Mouse (Mus musculus) liver, embryonic 15.5 days (tissue): ENCODE results near the gene R3hdm4. TPM values are rescaled to one million over a fixed set of nuclear protein-coding genes. Genes with fewer than 3 reads are reported as not detected.

Experiments used
- ATAC-seq: fragments of 200-750 bp; cut with Nextera tagmentation; 2 replicates; pipeline ENCODE4 v1.8.0; 2017; ENCODE audit warnings: moderate number of reproducible peaks, mild to moderate bottlenecking, moderate library complexity; ENCODE audit not compliant: insufficient read depth
- H3K27ac ChIP-seq: fragments of 300-500 bp; sonication (generic); replicated peaks from 2 replicates; pipeline ENCODE4 v1.5.1; 2015; ENCODE audit warnings: mild to moderate bottlenecking, inconsistent platforms
- H3K27me3 ChIP-seq: fragments of 300-500 bp; sonication (generic); 2 replicates; pipeline ENCODE4 v1.6.1; 2015; ENCODE audit warnings: mild to moderate bottlenecking, inconsistent platforms
- H3K36me3 ChIP-seq: fragments of 300-500 bp; sonication (generic); replicated peaks from 2 replicates; pipeline ENCODE4 v1.6.1; 2015; ENCODE audit warnings: moderate library complexity, mild to moderate bottlenecking, inconsistent platforms
- H3K4me1 ChIP-seq: fragments of 300-500 bp; sonication (generic); replicated peaks from 2 replicates; pipeline ENCODE4 v1.6.1; 2015; ENCODE audit warnings: inconsistent platforms
- H3K4me2 ChIP-seq: fragments of 300-500 bp; sonication (generic); 2 replicates; pipeline ENCODE4 v1.6.1; 2015; ENCODE audit warnings: moderate library complexity, mild to moderate bottlenecking, inconsistent platforms
- H3K4me3 ChIP-seq: fragments of 300-500 bp; sonication (generic); replicated peaks from 2 replicates; pipeline ENCODE4 v1.5.1; 2015; ENCODE audit warnings: mild to moderate bottlenecking, inconsistent platforms
- H3K9ac ChIP-seq: fragments of 300-500 bp; sonication (generic); 2 replicates; pipeline ENCODE4 v1.6.1; 2015; ENCODE audit warnings: moderate library complexity, mild to moderate bottlenecking, inconsistent platforms
- H3K9me3 ChIP-seq: fragments of 300-500 bp; sonication (generic); replicated peaks from 2 replicates; pipeline ENCODE4 v1.6.1; 2016; ENCODE audit warnings: inconsistent platforms
- WGBS: fragments of 180-500 bp; shearing (Covaris S2); methylation state at CpG from one replicate; pipeline ENCODE4 v1.1.7; 2015; ENCODE audit warnings: mixed read lengths; ENCODE audit not compliant: insufficient replicate concordance; 5-methylcytosine and 5-hydroxymethylcytosine counted together
- polyA plus RNA-seq: library from polyadenylated mRNA; unstranded; fragments of >200 nt; fragmentation: Nextera tagmentation; extraction: Ambion mirVana; gene quantifications from 2 replicates; pipeline ENCODE4 v1.2.1, GENCODE M21; 2015

The R3hdm4 gene
- polyA plus RNA-seq, 1 experiment from 2014 or later: 52.4 TPM

GRCm38 (mm10) chr10:79940749-79941148 lies 19.7 kb upstream of the R3hdm4 start:
- Histone ChIP-seq H3K9ac (no peak overlapping the region), H3K36me3 (peaks cover 9% of the 10 kb centered on the region; the same call in 1 of the 2 replicates), H3K9me3 (no peaks in the 10 kb centered on the region), H3K4me2 (peak overlapping the region; percentile 15), H3K27me3 (no peaks in the 10 kb centered on the region), H3K27ac (0 out of 2 replicates have a peak overlapping the region, but pooled peaks have one; percentile 8), H3K4me3 (no peak overlapping the region), H3K4me1 (peaks cover 98% of the 10 kb centered on the region)
- WGBS: 15% methylated on average over 7 of the region's 7 CpGs
- no peak for ATAC-seq

GRCm38 (mm10) chr10:79937775-79938526 lies 16.9 kb upstream of the R3hdm4 start:
- Histone ChIP-seq H3K9ac (no peak overlapping the region), H3K4me2 (no peak overlapping the region; the same call in 1 of the 2 replicates)
- ATAC-seq: peak; percentile 58

GRCm38 (mm10) chr10:79936911-79937441 lies 16.0 kb upstream of the R3hdm4 start:
- 49% methylated on average over 27 of the region's 27 CpGs for WGBS
- Histone ChIP-seq H3K4me1 (peaks cover 98% of the 10 kb centered on the region), H3K4me3 (peak overlapping the region; percentile 18; the same call in 1 of the 2 replicates), H3K27ac (peak overlapping the region; percentile 78), H3K9me3 (no peaks in the 10 kb centered on the region), H3K36me3 (peaks cover 33% of the 10 kb centered on the region), H3K27me3 (no peaks in the 10 kb centered on the region), H3K9ac (peak overlapping the region; percentile 39; the same call in 1 of the 2 replicates), H3K4me2 (peak overlapping the region; percentile 58)
- peak; percentile 40 for ATAC-seq

More at GRCm38 (mm10) chr10:79937775-79938526, 16.9 kb upstream of the R3hdm4 start:
- H3K27ac ChIP-seq: peak overlapping the region; percentile 78
- H3K9me3 ChIP-seq: no peaks in the 10 kb centered on the region
- H3K27me3 ChIP-seq: no peaks in the 10 kb centered on the region
- no peak overlapping the region for H3K4me3 ChIP-seq
- peaks cover 98% of the 10 kb centered on the region for H3K4me1 ChIP-seq
- H3K36me3 ChIP-seq: peaks cover 24% of the 10 kb centered on the region; the same call in 1 of the 2 replicates
- 65% methylated on average over 11 of the region's 11 CpGs for WGBS

GRCm38 (mm10) chr10:79936284-79936910 lies 15.4 kb upstream of the R3hdm4 start:
- Histone ChIP-seq H3K27ac (peak overlapping the region; percentile 78), H3K4me2 (peak overlapping the region; percentile 58), H3K36me3 (peaks cover 35% of the 10 kb centered on the region), H3K9ac (no peak overlapping the region), H3K4me1 (peaks cover 98% of the 10 kb centered on the region), H3K9me3 (no peaks in the 10 kb centered on the region), H3K4me3 (no peak overlapping the region), H3K27me3 (no peaks in the 10 kb centered on the region)
- 57% methylated on average over 10 of the region's 10 CpGs for WGBS
- ATAC-seq: no peak

- peaks cover 99% of the 10 kb centered on the region for H3K4me1 ChIP-seq
- no peak overlapping the region for H3K4me2 ChIP-seq
- no peak for ATAC-seq
- H3K9ac ChIP-seq: no peak overlapping the region
- H3K9me3 ChIP-seq: no peaks in the 10 kb centered on the region
- no peak overlapping the region for H3K27ac ChIP-seq
- WGBS: 77% methylated on average over 16 of the region's 16 CpGs
- H3K27me3 ChIP-seq: no peaks in the 10 kb centered on the region
- peaks cover 44% of the 10 kb centered on the region for H3K36me3 ChIP-seq
- no peak overlapping the region for H3K4me3 ChIP-seq
Measured at GRCm38 (mm10) chr10:79934794-79935569, 14.0 kb upstream of the R3hdm4 start.

- Histone ChIP-seq H3K9me3 (no peaks in the 10 kb centered on the region), H3K36me3 (peaks cover 44% of the 10 kb centered on the region), H3K27ac (0 out of 2 replicates have a peak overlapping the region, but pooled peaks have one; percentile 38), H3K4me2 (peak overlapping the region; percentile 4; the same call in 1 of the 2 replicates), H3K4me1 (peaks cover 99% of the 10 kb centered on the region), H3K4me3 (no peak overlapping the region), H3K27me3 (no peaks in the 10 kb centered on the region), H3K9ac (no peak overlapping the region)
- ATAC-seq: no peak
- WGBS: 58% methylated on average over 13 of the region's 13 CpGs
Measured at GRCm38 (mm10) chr10:79934272-79934721, 13.3 kb upstream of the R3hdm4 start.

- 71% methylated on average over 6 of the region's 6 CpGs for WGBS
- Histone ChIP-seq H3K27me3 (no peaks in the 10 kb centered on the region), H3K4me2 (peak overlapping the region; percentile 4; the same call in 1 of the 2 replicates), H3K9me3 (no peaks in the 10 kb centered on the region), H3K4me3 (no peak overlapping the region), H3K36me3 (peaks cover 44% of the 10 kb centered on the region), H3K27ac (no peak overlapping the region), H3K9ac (no peak overlapping the region), H3K4me1 (peaks cover 100% of the 10 kb centered on the region)
- ATAC-seq: no peak
Measured at GRCm38 (mm10) chr10:79933861-79934260, 12.9 kb upstream of the R3hdm4 start.

GRCm38 (mm10) chr10:79933145-79933679 lies 12.2 kb upstream of the R3hdm4 start:
- Histone ChIP-seq H3K9ac (no peak overlapping the region), H3K4me2 (no peak overlapping the region), H3K4me3 (no peak overlapping the region), H3K27me3 (no peaks in the 10 kb centered on the region), H3K4me1 (peaks cover 98% of the 10 kb centered on the region), H3K27ac (0 out of 2 replicates have a peak overlapping the region, but pooled peaks have one; percentile 6), H3K9me3 (no peaks in the 10 kb centered on the region), H3K36me3 (peaks cover 44% of the 10 kb centered on the region)
- 66% methylated on average over 9 of the region's 9 CpGs for WGBS
- ATAC-seq: no peak

- peak overlapping the region; percentile 7; the same call in 1 of the 2 replicates for H3K4me2 ChIP-seq
- no peak for ATAC-seq
- H3K9ac ChIP-seq: no peak overlapping the region
- WGBS: 52% methylated on average over 8 of the region's 8 CpGs
- H3K27me3 ChIP-seq: no peaks in the 10 kb centered on the region
- H3K36me3 ChIP-seq: peaks cover 44% of the 10 kb centered on the region
- H3K9me3 ChIP-seq: no peaks in the 10 kb centered on the region
- peaks cover 98% of the 10 kb centered on the region for H3K4me1 ChIP-seq
- 0 out of 2 replicates have a peak overlapping the region, but pooled peaks have one; percentile 6 for H3K27ac ChIP-seq
- H3K4me3 ChIP-seq: no peak overlapping the region
Measured at GRCm38 (mm10) chr10:79932736-79933135, 11.7 kb upstream of the R3hdm4 start.

GRCm38 (mm10) chr10:79931797-79932196 lies 10.8 kb upstream of the R3hdm4 start:
- ATAC-seq: no peak
- no peak overlapping the region for H3K4me3 ChIP-seq
- no peak overlapping the region for H3K27ac ChIP-seq
- no peak overlapping the region for H3K9ac ChIP-seq
- no peak overlapping the region for H3K4me2 ChIP-seq
- H3K9me3 ChIP-seq: no peaks in the 10 kb centered on the region
- 61% methylated on average over 9 of the region's 9 CpGs for WGBS
- H3K27me3 ChIP-seq: no peaks in the 10 kb centered on the region
- H3K4me1 ChIP-seq: peaks cover 98% of the 10 kb centered on the region
- peaks cover 44% of the 10 kb centered on the region for H3K36me3 ChIP-seq
